Mouse (Mus musculus) limb, embryonic 14.5 days (tissue): Measurements from ENCODE around the gene Ankzf1. TPM values are rescaled to one million over a fixed set of nuclear protein-coding genes. Genes with fewer than 3 reads are reported as not detected.

ENCODE experiments used
- ATAC-seq: fragments of 200-750 bp; cut with Nextera tagmentation; 2 replicates; pipeline ENCODE4 v1.8.0; 2017; ENCODE audit warnings: low read depth, moderate number of reproducible peaks, moderate TSS enrichment; ENCODE audit not compliant: low FRiP score
- DNase-seq: peaks from one replicate; pipeline ENCODE4 v3.0.0-alpha.2; 2015; ENCODE audit warnings: low spot score
- H3K27ac ChIP-seq: fragments of 300-500 bp; sonication (generic); replicated peaks from 2 replicates; pipeline ENCODE4 v1.5.1; 2014; ENCODE audit warnings: low read depth, mild to moderate bottlenecking, low read length, moderate library complexity, mixed read lengths
- H3K27me3 ChIP-seq: fragments of 300-500 bp; sonication (generic); 2 replicates; pipeline ENCODE4 v1.6.1; 2014; ENCODE audit warnings: low read length, mixed read lengths; ENCODE audit not compliant: control insufficient read depth, insufficient read depth
- H3K36me3 ChIP-seq: fragments of 300-500 bp; sonication (generic); 2 replicates; pipeline ENCODE4 v1.6.1; 2014; ENCODE audit warnings: mild to moderate bottlenecking, low read length, moderate library complexity, mixed read lengths; ENCODE audit not compliant: control insufficient read depth, insufficient read depth
- H3K4me1 ChIP-seq: fragments of 300-500 bp; sonication (generic); 2 replicates; pipeline ENCODE4 v1.6.1; 2014; ENCODE audit warnings: antibody characterized with exemption, low read length, mixed read lengths; ENCODE audit not compliant: control insufficient read depth, insufficient read depth
- H3K4me2 ChIP-seq: fragments of 300-500 bp; sonication (generic); replicated peaks from 2 replicates; pipeline ENCODE4 v1.6.1; 2014; ENCODE audit warnings: low read depth, mild to moderate bottlenecking, low read length, moderate library complexity; ENCODE audit not compliant: severe bottlenecking
- H3K4me3 ChIP-seq: fragments of 300-500 bp; sonication (generic); replicated peaks from 2 replicates; pipeline ENCODE4 v1.5.1; 2014; ENCODE audit warnings: low read length
- H3K9ac ChIP-seq: fragments of 300-500 bp; sonication (generic); 2 replicates; pipeline ENCODE4 v1.6.1; 2014; ENCODE audit warnings: mild to moderate bottlenecking, low read depth, low read length, moderate library complexity; ENCODE audit not compliant: severe bottlenecking
- H3K9me3 ChIP-seq: fragments of 300-500 bp; sonication (generic); 2 replicates; pipeline ENCODE4 v1.6.1; 2016; ENCODE audit warnings: low read length; ENCODE audit not compliant: control insufficient read depth
- POLR2A ChIP-seq: fragments of 200-500 bp; IDR thresholded peaks from 2 replicates; pipeline ENCODE4 v1.8.0; 2012; ENCODE audit warnings: inconsistent platforms, mild to moderate bottlenecking, moderate library complexity, borderline replicate concordance; ENCODE audit not compliant: insufficient read depth, insufficient read length; ENCODE audit errors: extremely low read depth
- WGBS: fragments of 180-500 bp; shearing (Covaris S2); extraction: QIAGEN DNeasy Blood & Tissue Kit; methylation state at CpG from one replicate; pipeline ENCODE4 v1.1.7; 2014; 5-methylcytosine and 5-hydroxymethylcytosine counted together
- polyA plus RNA-seq, 2 experiments: library from polyadenylated mRNA; depleted of rRNA in 1 of 2; stranded (reverse) in 1 of 2; unstranded in 1 of 2; fragments of >200 nt; fragmentation: Nextera tagmentation in 1 of 2; extraction: Ambion mirVana in 1 of 2; gene quantifications; 2 replicates each; pipeline versions ENCODE4 v1.2.1 to v1.2.3; 2012 to 2014

Ankzf1 gene
- polyA plus RNA-seq, 2 experiments, result 19.2 to 34.1 TPM

- peak overlapping the region; percentile 91 for H3K4me2 ChIP-seq
- H3K4me3 ChIP-seq, result peak overlapping the region; percentile 82
- DNase-seq (peak; percentile 57), ATAC-seq (peak; percentile 21; the same call in 1 of the 2 replicates)
- no peaks in the 10 kb centered on the region for H3K27me3 ChIP-seq
- no peak for TF ChIP-seq POLR2A
- peaks cover 18% of the 10 kb centered on the region for H3K36me3 ChIP-seq
- H3K4me1 ChIP-seq, result peaks cover 25% of the 10 kb centered on the region
- peak overlapping the region; percentile 65 for H3K9ac ChIP-seq
- 9% methylated on average over 34 of the region's 34 CpGs for WGBS
- peak overlapping the region; percentile 55; the same call in 1 of the 2 replicates for H3K27ac ChIP-seq
- no peaks in the 10 kb centered on the region for H3K9me3 ChIP-seq
Measured at GRCm38 (mm10) chr1:75208967-75209678, 17.2 kb downstream of the Ankzf1 start.

- Histone ChIP-seq H3K9ac (peak within 1 kb of the TSS; percentile 82), H3K4me2 (peak within 1 kb of the TSS; percentile 91), H3K27ac (peak within 1 kb of the TSS; percentile 15; the same call in 1 of the 2 replicates), H3K4me1 (peaks cover 25% of the 10 kb centered on the region), H3K9me3 (no peaks in the 10 kb centered on the region), H3K36me3 (peaks cover 31% of the 10 kb centered on the region), H3K27me3 (no peaks in the 10 kb centered on the region), H3K4me3 (peak within 1 kb of the TSS; percentile 82)
- peak; percentile 86; the same call in 1 of the 2 replicates for TF ChIP-seq POLR2A
- whole genome bisulfite sequencing, result 5% methylated on average over 42 of the region's 42 CpGs
- DNase-seq (peak; percentile 95), ATAC-seq (peak; percentile 94)
Measured at GRCm38 (mm10) chr1:75210136-75211087, 18.5 kb downstream of the Ankzf1 start, which contains the start of the genes Glb1l and Stk16. Glb1l (minus strand) TSS chr1:75210813. Stk16 (plus strand) TSS chr1:75210838.

- peak overlapping the region; percentile 91 for H3K4me2 ChIP-seq
- WGBS, result 14% methylated on average over 17 of the region's 17 CpGs
- no peak for TF ChIP-seq POLR2A
- DNase-seq, result no peak
- peak overlapping the region; percentile 82 for H3K9ac ChIP-seq
- H3K4me1 ChIP-seq, result peaks cover 25% of the 10 kb centered on the region
- no peaks in the 10 kb centered on the region for H3K27me3 ChIP-seq
- H3K36me3 ChIP-seq, result peaks cover 37% of the 10 kb centered on the region
- 0 out of 2 replicates have a peak overlapping the region, but pooled peaks have one; percentile 15 for H3K27ac ChIP-seq
- ATAC-seq, result no peak
- H3K4me3 ChIP-seq, result peak overlapping the region; percentile 82
- no peaks in the 10 kb centered on the region for H3K9me3 ChIP-seq
Measured at GRCm38 (mm10) chr1:75211141-75211708, 19.3 kb downstream of the Ankzf1 start.

GRCm38 (mm10) chr1:75212542-75212941 lies 20.6 kb downstream of the Ankzf1 start:
- no peak overlapping the region for H3K4me3 ChIP-seq
- ATAC-seq (no peak), DNase-seq (no peak)
- no peak overlapping the region for H3K27ac ChIP-seq
- peaks cover 37% of the 10 kb centered on the region for H3K36me3 ChIP-seq
- no peak for TF ChIP-seq POLR2A
- no peak overlapping the region for H3K4me2 ChIP-seq
- 89% methylated on average over 4 of the region's 4 CpGs for WGBS
- H3K9me3 ChIP-seq, result no peaks in the 10 kb centered on the region
- H3K9ac ChIP-seq, result no peak overlapping the region
- 0 out of 2 replicates have a peak, but pooled peaks cover under 1% of the 10 kb centered on the region for H3K27me3 ChIP-seq
- H3K4me1 ChIP-seq, result peaks cover 25% of the 10 kb centered on the region

- peaks cover 26% of the 10 kb centered on the region for H3K4me1 ChIP-seq
- 90% methylated on average over 7 of the region's 7 CpGs for WGBS
- TF ChIP-seq POLR2A, result no peak
Measured at GRCm38 (mm10) chr1:75213096-75213495, 21.1 kb downstream of the Ankzf1 start.

More at GRCm38 (mm10) chr1:75213096-75213495, 21.1 kb downstream of the Ankzf1 start:
- no peak for DNase-seq
- Histone ChIP-seq H3K27ac (no peak overlapping the region), H3K36me3 (peaks cover 37% of the 10 kb centered on the region), H3K9ac (no peak overlapping the region), H3K27me3 (0 out of 2 replicates have a peak, but pooled peaks cover 6% of the 10 kb centered on the region), H3K4me2 (no peak overlapping the region), H3K4me3 (no peak overlapping the region), H3K9me3 (no peaks in the 10 kb centered on the region)
- ATAC-seq, result no peak
